Mouse (Mus musculus): ENCODE data around the gene Gm9044.
"Not testable (repeated sequence)": the region's sequence is repeated elsewhere in the genome, so short reads cannot be mapped to it uniquely, and the experiment has no call there.

- not testable (repeated sequence) for TF ChIP-seq FLI1 (IDR thresholded peaks at IDR 0.05; ENCODE audit: low read length); GATA1 (IDR thresholded peaks at IDR 0.05; ENCODE audit: borderline replicate concordance, low read length)
Measured at GRCm38 (mm10) chr10:118326869-118327268, 5.3 kb downstream of the Gm9044 start, which contains the start of gene Gm9040.
